Mouse (Mus musculus) frontal cortex, adult 2 months (tissue): ENCODE results near the gene Gclc. TPM values are rescaled to one million over a fixed set of nuclear protein-coding genes. Genes with fewer than 3 reads are reported as not detected.
A peak's percentile ranks its signal among the peaks of the same experiment; 100 is the strongest.
"Not testable (repeated sequence)": the region's sequence is repeated elsewhere in the genome, so short reads cannot be mapped to it uniquely, and the experiment has no call there.

Source experiments
- DNase-seq, 2 experiments: peaks; one replicate each; pipeline ENCODE4 v3.0.0; 2022; ENCODE audit warnings: low spot score in 1 of 2; ENCODE audit errors: extremely low spot score in 1 of 2
- polyA plus RNA-seq: library from polyadenylated mRNA; depleted of rRNA; stranded (reverse); fragments of >200 nt; gene quantifications from 2 replicates; pipeline ENCODE4 v1.2.3, GENCODE M21; 2012

Gclc gene
- polyA plus RNA-seq, 1 experiment = 39.4 TPM

DNA sequence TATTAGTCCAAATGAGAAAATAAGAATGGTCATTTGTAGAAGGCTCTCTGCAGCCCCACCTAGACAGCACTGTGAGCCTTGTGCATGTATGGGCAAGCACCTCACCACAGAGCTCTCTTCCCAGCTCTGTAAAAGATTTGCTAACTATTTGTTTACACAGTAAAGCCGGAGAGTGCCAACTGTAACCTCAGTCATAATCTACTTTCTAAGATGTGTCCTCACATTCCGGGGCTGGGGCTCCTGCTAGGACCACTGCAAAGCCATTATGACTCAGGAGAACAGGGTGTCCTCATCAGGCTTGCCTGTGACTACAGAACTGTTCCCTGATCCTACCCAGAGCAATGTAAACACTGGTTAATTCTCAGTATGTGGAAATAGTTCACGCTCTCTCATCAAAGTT is 9.5 kb upstream of the Gclc start:
- DNase-seq = no peak

GRCm38 (mm10) chr9:77746315-77746714 is 8.0 kb upstream of the Gclc start:
- DNase-seq = no peak

DNA sequence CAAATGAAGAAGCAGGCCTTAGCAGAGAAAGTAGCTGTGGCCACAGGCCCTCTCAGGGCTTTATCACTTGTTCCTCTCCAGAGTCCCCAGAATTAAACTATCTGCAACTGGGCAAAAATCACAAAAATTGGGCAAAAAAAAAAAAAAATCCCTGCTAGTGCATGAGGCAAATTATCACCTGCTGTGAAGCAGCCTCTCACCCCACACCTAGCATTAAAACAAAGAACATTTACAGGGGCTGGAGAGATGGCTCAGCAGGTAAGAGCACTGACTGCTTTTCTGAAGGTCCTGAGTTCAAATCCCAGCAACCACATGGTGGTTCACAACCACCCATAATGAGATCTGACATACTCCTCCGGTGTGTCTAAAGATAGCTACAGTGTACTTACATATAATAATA is 6.0 kb upstream of the Gclc start:
- DNase-seq = not testable (repeated sequence)

DNA sequence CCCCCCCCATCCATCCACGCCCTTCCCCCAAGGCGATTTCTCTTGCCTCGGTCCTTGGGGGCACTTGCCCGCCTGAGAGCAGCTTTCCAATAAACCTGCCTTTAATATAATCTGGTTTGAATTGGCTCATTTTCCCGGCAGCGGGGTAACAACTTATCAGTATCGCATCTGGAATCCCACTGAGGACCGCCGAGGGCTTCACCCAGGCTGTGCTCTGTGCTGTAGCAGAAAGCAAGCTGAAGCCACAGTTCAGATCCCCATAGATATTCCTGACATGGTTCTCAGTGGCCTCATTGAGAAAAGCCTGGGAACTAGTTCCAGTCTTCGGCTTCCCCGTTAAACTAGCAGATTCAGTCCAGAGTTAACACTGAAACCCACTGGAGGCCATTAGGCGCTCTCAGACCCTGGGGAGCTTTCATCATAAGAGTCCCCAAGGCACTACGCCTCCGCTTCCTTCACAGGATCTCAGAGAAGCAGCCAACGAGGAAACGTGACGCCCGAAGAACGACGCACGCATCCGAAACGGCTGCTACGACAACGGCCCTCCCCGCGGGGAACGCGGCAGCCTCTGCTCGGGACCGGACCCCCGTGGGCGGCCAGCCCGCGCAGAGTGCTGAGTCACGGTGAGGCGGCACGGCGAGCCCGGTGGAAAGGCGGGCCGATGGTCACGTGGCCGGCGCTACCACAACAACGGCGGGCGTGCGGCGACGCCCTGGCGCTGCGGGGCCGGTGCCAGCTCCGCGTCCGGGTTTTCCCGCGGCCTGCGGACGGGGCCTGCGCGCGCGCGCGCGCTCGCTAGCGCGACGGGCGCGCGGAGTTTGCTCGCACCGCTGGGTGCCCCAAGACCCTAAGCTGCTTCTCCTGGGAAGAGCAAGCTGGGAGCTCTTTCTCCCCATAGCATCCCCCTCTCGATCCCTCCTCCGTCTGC is 3.9 kb upstream of the Gclc start:
- peak; percentile 88 to 96 for DNase-seq

GRCm38 (mm10) chr9:77751091-77751521 is 3.2 kb upstream of the Gclc start:
- no peak for DNase-seq

DNA sequence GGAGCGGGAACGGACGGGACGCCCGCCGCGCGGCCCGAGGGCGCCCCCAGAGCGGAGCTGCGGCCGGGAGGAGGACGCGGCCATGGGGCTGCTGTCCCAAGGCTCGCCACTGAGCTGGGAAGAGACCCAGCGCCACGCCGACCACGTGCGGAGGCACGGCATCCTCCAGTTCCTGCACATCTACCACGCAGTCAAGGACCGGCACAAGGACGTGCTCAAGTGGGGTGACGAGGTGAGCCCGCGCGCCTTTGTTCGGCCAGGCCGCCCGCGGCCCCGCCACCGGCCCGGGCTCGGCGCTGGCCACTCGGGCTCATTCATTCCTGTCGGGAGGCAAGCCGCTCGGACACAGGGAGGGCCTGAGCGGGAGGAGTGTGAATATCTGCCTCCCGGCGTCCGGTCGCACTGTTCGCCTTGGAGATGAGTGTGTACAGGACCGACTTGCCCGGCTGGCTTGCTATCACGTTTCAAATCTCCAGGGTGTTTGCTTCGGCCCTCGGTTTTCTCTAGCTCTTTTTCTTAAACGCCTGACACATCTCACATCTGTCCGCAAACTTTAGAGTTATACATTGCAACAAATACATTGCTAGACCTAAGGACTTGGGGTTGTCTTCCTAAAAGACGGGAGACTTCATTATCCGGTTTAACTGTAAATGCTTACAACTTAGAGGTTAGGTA is 530 bp downstream of the Gclc start:
- DNase-seq = peak in 1 of 2 experiments; percentile 42

DNA sequence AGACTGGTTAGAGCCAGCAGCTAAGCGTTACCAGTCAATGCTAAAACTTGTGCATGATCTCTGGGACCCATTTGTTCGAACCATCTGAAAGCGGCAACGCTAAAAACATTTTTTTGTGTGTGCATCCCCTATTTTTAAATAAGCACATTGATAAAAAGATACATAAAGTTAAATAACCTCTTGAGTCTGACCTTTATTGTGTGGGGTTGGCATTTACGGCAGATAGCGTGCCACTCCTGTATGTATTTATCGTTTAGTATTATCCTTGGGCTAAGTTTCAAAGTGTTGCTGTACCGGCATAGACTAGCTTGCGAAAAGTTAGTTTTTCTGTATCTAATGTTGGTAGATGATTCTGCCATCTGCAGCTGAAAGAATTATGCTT is 1.1 kb downstream of the Gclc start:
- no peak for DNase-seq

DNA sequence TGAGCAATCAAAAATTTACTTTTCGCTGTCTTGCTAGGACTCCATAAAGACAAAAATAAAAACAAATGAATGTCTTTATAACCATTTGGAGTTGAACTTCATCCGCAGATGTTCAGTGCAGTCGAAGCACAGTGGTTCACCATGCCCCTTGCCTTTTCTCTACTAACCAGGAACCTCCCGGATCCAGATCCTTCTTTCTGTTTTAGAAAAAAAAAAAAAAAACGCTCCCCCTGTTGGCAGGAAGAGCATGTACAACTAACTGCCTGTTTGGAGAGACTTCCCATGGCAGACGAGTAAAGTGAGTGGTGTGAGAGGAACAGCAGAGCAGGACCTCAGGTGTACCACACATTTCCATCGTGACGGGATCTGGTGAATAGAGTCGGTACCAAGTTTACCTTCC is 1.7 kb downstream of the Gclc start:
- DNase-seq = no peak

- DNase-seq = no peak
Observed at GRCm38 (mm10) chr9:77757331-77757730, 3.0 kb downstream of the Gclc start.

DNA sequence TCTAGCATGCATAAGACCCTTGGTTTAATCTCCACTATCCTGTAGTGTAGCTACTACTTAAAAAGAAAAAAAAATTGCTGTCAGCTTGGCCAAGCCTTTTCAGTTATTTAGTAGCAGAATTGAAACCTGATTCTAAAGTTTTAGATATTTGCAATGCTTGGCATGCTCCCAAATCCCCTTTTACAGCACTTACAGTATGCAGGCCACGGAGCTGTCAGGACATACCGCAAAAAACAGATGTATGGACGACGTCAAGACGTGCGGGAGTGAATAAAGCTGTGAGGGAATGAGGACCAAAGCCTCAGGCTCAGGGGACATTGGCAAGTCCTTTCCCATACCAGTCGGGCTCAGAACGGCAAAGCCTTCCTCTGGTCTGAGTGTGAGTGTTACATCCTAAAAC is 4.1 kb downstream of the Gclc start:
- DNase-seq = no peak

DNA sequence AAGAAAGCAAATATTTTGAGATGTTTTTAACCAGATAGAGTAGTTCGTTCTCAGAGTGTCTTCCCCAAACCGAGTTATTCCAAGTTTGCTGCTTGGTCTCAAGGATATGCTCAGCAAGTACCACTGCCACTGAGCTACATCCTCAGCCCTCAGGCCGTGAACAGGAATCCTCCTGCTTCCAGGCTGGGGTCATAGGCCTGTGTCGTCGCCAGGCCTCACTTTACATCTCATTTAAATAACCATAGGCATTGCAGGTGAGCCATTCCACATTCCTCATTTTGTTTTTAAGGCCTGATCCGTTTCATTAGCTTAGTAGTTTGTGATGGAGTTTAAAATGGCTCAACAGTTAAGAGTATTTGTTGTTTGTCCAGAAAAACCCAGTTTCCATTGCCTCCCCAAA is 4.8 kb downstream of the Gclc start:
- DNase-seq = no peak

DNA sequence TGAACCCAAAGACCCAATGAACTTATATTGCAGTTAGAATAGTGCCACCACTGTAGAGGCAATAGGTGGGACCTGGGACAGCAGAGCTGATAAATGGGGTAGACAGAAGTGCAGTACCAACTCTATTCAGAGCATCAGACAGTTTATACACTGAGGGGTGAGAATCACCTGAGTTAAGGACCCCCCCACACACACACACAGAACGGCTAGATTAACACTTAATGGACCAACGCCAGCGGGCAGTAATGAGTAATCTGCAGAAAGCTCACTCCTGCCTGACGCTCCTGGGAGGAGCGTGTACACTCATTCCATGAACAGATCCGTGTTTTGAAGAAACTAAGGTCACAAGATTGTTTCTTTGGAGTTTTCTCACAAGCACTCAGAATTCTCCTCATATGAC is 5.4 kb downstream of the Gclc start:
- DNase-seq = no peak

DNA sequence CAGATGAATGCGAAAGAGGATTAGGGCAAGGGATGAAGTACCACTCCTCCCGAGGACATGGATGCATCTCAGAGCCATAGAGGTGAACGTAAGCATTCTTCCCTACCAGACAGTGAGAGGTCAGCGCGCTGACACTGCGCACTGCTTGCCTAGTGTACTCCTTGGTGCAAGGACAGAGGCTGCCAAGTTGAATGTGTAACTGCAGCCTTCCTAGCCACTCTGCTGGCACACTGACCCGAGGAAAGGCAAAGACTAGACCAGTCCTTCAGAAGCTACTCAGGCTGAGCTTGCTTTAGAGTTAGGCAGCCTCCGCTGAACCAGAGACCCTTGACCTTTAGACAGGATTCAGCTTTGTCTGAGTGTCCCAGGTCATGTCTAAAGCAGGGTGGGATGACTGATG is 11.9 kb downstream of the Gclc start:
- DNase-seq = no peak

DNA sequence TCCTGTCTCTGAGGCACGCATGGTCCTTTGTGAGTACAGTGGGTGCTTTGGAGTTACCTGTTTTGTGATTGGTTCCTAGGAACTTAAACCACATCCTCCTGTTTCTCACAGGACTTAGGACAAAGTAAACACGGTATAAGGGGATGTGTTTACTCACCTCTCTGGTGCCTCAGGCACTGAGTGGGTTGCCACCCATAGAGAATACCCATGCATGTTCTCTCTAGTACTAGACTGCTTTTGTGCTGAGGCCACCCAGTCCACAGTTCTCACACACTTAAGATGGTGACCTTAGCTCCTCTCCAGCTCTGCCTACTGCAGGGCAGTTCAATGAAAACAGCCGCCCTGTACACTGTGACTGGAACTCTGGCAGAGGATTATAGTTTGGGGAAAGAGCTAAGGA is 12.4 kb downstream of the Gclc start:
- no peak for DNase-seq

- DNase-seq = no peak
Observed at GRCm38 (mm10) chr9:77770909-77771308, 16.6 kb downstream of the Gclc start.

DNA sequence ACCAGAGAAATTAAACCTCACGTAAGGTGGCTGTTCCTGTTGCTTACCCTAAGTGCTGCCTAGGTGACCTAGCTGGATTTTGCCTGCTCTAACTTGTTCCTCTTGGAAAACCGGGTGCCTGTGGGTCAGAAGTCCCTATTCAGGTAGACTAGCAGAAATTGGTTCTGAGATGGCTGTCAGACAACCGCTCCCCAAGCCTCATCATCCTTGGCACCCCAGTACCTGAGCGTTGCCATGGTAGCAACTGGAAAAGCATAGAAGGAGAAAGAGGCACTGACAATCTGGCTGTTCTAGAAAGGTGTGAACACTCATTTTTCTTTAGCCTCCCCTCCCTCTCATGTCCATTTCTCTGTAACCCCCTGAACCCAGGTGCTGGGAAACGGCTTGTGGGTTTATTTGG is 17.0 kb downstream of the Gclc start:
- no peak for DNase-seq

DNA sequence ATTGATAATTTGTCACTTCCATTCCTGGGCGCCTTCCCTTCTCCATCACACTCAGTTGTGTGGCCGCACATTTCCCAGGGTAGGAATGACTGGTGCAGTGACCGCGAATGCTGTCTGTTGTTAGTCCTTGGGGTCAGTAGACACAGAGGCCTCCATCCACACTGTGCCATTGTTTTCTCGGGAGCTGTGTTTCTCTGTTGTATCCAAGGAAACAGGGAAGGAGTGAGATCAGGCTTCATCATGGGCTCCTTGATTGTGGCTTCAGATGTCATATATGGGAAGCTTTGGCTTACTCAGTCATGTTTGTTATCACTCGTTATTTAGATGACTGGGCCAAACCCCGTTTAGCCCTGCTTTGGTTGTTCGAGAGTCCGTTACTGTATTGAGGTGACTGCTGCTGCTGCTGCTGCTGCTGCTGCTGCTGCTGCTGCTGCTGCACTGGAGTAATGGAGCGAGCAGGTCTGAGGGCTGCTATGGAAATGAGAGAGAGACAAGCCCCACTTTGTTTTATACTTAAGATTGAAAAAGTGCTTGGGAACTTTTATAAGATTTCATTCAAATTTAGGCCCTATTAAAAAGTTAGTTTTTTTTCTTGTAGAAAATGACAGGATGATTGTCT is 17.5 kb downstream of the Gclc start:
- no peak for DNase-seq

GRCm38 (mm10) chr9:77776720-77777515 is 22.6 kb downstream of the Gclc start:
- DNase-seq = no peak

- no peak for DNase-seq
Observed at GRCm38 (mm10) chr9:77777622-77778021, 23.3 kb downstream of the Gclc start.

DNA sequence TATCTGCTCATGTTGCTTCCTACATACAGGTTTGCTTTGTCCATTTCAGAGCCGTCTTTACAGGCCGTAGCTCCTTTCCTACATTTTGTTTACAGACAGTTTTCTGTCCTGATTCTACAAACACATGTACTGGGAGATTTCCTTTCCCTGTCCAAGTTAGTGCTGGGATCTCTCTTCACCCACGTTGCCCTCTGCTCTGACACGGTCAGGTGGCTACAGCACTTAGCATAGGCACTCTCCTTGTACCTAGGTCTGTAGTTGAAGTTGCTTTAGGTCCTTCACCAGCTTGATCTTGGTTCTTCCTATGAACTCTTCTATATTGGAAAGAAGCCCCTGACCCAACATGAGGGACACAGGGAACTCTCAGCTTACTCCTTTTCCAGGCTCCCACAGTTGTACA is 25.4 kb downstream of the Gclc start:
- no peak for DNase-seq
